Mouse (Mus musculus): ENCODE results near the gene Cemip. TPM values are rescaled to one million over a fixed set of nuclear protein-coding genes. Genes with fewer than 3 reads are reported as not detected.
"Not testable (repeated sequence)": the region's sequence is repeated elsewhere in the genome, so short reads cannot be mapped to it uniquely, and the experiment has no call there.

Gene Cemip
- polyA plus RNA-seq, 1 experiment, result 6.1 TPM

GRCm38 (mm10) chr7:83900519-83900918 lies 185.8 kb downstream of the Cemip start:
- DNase-seq (ENCODE audit: extremely low spot score in 1 of 2, low spot score in 1 of 2), result no peak

GRCm38 (mm10) chr7:83898267-83898666 lies 188.0 kb downstream of the Cemip start:
- no peak for DNase-seq (ENCODE audit: extremely low spot score in 1 of 2, low spot score in 1 of 2)

GRCm38 (mm10) chr7:83896077-83896740 lies 190.1 kb downstream of the Cemip start:
- DNase-seq (ENCODE audit: extremely low spot score in 1 of 2, low spot score in 1 of 2), result no peak

GRCm38 (mm10) chr7:83894348-83894747 lies 192.0 kb downstream of the Cemip start:
- no peak for DNase-seq (ENCODE audit: extremely low spot score in 1 of 2, low spot score in 1 of 2)

GRCm38 (mm10) chr7:83892333-83892669 lies 194.0 kb downstream of the Cemip start:
- DNase-seq (ENCODE audit: extremely low spot score in 1 of 2, low spot score in 1 of 2), result no peak

GRCm38 (mm10) chr7:83891433-83892332 lies 194.6 kb downstream of the Cemip start:
- DNase-seq (ENCODE audit: extremely low spot score in 1 of 2, low spot score in 1 of 2), result peak; percentile 97 to 98

GRCm38 (mm10) chr7:83889946-83890345 lies 196.4 kb downstream of the Cemip start:
- DNase-seq (ENCODE audit: extremely low spot score in 1 of 2, low spot score in 1 of 2), result not testable (repeated sequence)

GRCm38 (mm10) chr7:83889383-83889782 lies 196.9 kb downstream of the Cemip start:
- no peak for DNase-seq (ENCODE audit: extremely low spot score in 1 of 2, low spot score in 1 of 2)

GRCm38 (mm10) chr7:83886366-83887129 lies 199.8 kb downstream of the Cemip start:
- peak in 1 of 2 experiments; percentile 28 for DNase-seq (ENCODE audit: extremely low spot score in 1 of 2, low spot score in 1 of 2)

GRCm38 (mm10) chr7:83885835-83886234 lies 200.5 kb downstream of the Cemip start:
- DNase-seq (ENCODE audit: extremely low spot score in 1 of 2, low spot score in 1 of 2), result no peak

- peak in 1 of 2 experiments; percentile 12 for DNase-seq (ENCODE audit: extremely low spot score in 1 of 2, low spot score in 1 of 2)
These were observed 201.3 kb downstream of the Cemip start for GRCm38 (mm10) chr7:83884921-83885532.

GRCm38 (mm10) chr7:83884021-83884658 lies 202.2 kb downstream of the Cemip start, which contains the start of the genes Tlnrd1 and Mesd:
Gene Tlnrd1 (minus strand): TSS chr7:83884305.
Gene Mesd (plus strand): TSS chr7:83884466.
- peak; percentile 79 to 93 for DNase-seq (ENCODE audit: extremely low spot score in 1 of 2, low spot score in 1 of 2)

GRCm38 (mm10) chr7:83883276-83884020 lies 202.9 kb downstream of the Cemip start:
- DNase-seq (ENCODE audit: extremely low spot score in 1 of 2, low spot score in 1 of 2), result peak; percentile 11 to 43

Other genes with a start within 250 kb of the Cemip start
- 14.8 and 15.8 TPM in 2 replicates for gene Tlnrd1, start 202.2 kb downstream of the Cemip start, polyA plus RNA-seq (2012; rRNA removed)
- 29.5 and 33.9 TPM in 2 replicates for gene Mesd, start 202.0 kb downstream of the Cemip start, polyA plus RNA-seq (2012; rRNA removed)
- gene Abhd17c, start 65.4 kb upstream of the Cemip start, polyA plus RNA-seq (2012; rRNA removed), result 38.4 and 39.4 TPM in 2 replicates

All from frontal cortex, adult 2 months (tissue).